Mouse (Mus musculus) retina, postnatal 7 days (tissue): ENCODE measurements at regions not wholly inside any gene's neighbourhood (a gene's known extent, or its start where the extent isn't known, plus 50 kb on each side); places are given as distances from the start of the nearest gene placed in this dataset.

Experiments used
- DNase-seq: peaks from one replicate; pipeline ENCODE4 v3.0.0-alpha.2; 2012; ENCODE audit warnings: low read depth, low spot score

DNA sequence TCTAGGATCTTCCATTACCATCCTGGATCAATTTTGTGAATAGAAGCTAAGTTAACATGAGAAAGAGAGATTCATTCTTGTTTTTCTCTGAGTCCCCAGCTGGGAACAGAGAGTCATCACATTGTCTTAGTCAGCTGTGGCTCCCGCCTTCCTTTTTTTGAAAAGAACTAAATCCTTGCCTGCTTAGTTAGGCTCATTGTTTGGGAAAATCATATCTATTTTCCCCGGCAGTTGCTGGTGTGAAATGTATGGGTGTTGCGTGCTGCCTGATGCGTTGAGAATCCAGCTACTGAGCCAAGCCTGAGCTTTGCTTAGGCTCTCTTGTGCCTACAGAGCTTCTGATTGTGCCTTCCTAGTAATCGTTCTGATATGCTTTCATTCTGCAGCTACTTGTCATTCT, 66.3 kb downstream of the Fam50b start:
- DNase-seq, result no peak

- DNase-seq, result no peak
Measured at GRCm38 (mm10) chr13:34806532-34807092, 68.5 kb upstream of the Prpf4b start.

- DNase-seq, result no peak
Measured at GRCm38 (mm10) chr13:34809536-34809935, 65.6 kb upstream of the Prpf4b start.

GRCm38 (mm10) chr13:34814161-34815056, 60.7 kb upstream of the Prpf4b start:
- DNase-seq, result peak; percentile 65

DNA sequence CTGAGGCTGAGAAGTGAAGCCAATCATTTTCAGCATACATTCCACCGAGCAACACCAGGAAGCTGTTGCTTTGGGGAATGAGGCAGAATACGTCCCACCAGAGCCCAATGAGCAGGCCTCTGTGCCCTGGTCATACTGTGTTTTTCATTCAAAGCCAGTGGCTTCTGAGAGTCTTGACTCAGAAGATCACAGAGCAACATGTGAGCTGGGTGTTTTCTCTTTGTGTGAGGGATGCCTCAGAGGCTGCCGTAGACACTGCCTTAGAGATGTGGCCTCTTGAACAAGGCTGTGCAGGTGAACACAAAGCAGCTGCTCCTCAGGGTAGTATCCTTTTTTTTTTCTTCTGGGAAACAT, 60.1 kb upstream of the Prpf4b start:
- no peak for DNase-seq

DNA sequence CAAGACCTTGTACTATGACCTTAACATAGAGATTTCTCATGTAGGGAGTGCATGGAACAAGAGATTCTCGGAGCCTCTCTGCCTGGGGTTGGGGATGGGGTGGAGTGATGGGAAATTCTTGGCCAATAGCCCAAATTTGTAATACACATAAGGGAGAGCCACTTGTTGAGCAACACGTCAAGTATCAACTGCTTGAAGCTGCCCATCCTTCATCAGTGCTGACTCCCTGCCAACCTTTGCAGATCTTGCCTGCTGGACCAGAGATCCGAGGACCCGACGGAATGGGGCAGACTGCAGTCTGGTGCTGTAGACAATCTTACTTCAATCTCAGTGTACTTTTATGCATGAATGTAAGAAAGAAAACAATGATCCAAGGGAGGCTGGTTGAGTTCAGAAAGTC, 56.9 kb upstream of the Prpf4b start:
- no peak for DNase-seq

DNA sequence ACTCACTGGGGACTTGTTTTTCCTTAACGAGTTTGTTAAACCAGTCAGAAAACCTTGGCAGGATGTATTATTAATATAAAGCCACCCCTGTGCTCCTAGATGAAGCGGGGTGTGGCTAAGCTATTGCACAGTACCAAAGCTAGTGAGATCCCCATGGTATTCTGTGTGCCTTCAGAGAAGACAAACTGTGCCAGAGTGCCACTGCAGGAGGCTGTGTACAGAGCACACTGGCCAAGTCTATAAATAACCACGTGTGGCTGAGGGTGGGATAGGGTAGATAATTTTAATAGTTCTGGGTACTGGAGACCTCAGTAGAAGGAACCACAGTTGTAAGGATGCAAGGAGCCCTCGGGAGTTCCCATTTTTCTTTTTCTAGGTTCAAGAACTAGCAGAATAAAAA, 54.7 kb upstream of the Prpf4b start:
- no peak for DNase-seq

- DNase-seq, result no peak
Measured at GRCm38 (mm10) chr13:34821946-34822345, 53.2 kb upstream of the Prpf4b start.

DNA sequence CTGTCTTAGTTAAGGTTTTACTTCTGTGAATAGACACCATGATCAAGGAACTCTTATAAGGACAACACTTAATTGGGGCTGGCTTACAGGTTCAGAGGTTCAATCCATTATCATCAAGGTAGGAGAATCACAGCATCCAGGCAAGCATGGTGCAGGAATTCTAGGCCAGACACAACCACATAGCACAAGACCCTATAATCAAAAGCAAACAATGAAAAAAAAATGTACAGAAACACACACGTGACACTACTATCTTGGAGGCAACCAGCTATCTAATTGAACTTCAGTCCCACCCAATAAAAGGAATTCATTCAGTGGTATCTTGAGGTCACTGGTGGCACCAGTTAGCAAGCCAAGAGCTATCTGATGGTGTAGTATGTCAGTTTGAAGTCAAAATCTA, 50.9 kb upstream of the Prpf4b start:
- no peak for DNase-seq
